Mouse (Mus musculus): Measurements from ENCODE around the gene Per3.
A peak's percentile ranks its signal among the peaks of the same experiment; 100 is the strongest.

The Per3 gene

DNA sequence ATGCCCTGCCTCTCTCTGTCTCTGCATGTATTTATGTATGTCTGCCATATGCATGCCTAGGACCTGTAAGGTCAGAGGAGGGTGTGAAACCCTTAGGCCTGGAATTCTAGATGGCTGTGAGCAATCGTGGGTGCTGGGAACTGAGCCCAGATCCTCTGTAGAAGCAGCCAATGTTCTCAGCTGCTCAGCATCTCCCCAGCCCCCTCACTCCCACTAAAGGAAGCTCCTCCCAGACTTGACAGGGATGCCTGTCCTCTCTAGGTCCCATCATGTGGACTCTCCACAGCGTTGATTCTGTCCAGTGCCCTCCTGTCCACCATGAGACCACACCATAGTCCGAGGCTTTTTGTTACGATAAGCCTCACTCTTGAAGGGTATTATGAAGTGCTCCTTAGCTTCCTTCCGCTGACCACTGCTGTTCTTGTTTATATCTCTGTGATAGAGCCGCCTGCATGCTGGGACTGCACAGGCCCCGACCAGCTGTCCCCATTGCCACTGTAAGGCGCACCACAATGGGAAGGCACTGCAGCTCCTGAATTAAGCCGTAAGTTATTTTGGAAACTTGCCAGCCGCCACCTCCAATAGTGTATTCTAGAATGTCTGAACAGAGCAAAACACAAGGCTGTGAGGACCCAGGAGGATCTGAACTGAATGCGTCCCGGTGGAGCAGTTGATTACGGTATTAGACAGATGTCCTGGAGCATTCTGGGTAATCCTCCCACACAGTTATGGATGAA, 87.9 kb downstream of the Per3 start:
- peak; percentile 69 for DNase-seq

All from layer of hippocampus, adult 9-11 months (tissue).